Mouse (Mus musculus) E14TG2a.4 (cell line): ENCODE measurements around the gene Leng9.

Source experiments
- H3K27me3 ChIP-seq: 2 replicates; pipeline ENCODE4 v1.6.1; 2014; ENCODE audit warnings: low read length, control low read depth; ENCODE audit not compliant: insufficient read depth
- H3K36me3 ChIP-seq: 2 replicates; pipeline ENCODE4 v1.6.1; 2014; ENCODE audit warnings: low read length, control low read depth; ENCODE audit not compliant: insufficient read depth
- H3K4me1 ChIP-seq: replicated peaks from 2 replicates; pipeline ENCODE4 v1.6.1; 2014; ENCODE audit warnings: low read depth, low read length, control low read depth
- H3K4me3 ChIP-seq: replicated peaks from 2 replicates; pipeline ENCODE4 v1.5.1; 2014; ENCODE audit warnings: mild to moderate bottlenecking, low read length
- H3K9me3 ChIP-seq: 2 replicates; pipeline ENCODE4 v1.6.1; 2014; ENCODE audit warnings: low read length, control low read depth
- CTCF ChIP-seq: conservative IDR thresholded peaks from 2 replicates; pipeline ENCODE4 v1.5.1; 2014; ENCODE audit warnings: low read length
- NANOG ChIP-seq: IDR thresholded peaks from 2 replicates; pipeline ENCODE4 v1.6.1; 2014; ENCODE audit warnings: borderline replicate concordance, low read length, mixed read lengths
- POU5F1 ChIP-seq: IDR thresholded peaks from 2 replicates; pipeline ENCODE4 v1.6.1; 2014; ENCODE audit warnings: low read length, borderline replicate concordance

Gene Leng9

GRCm38 (mm10) chr7:4098832-4099231 lies 51.3 kb downstream of the Leng9 start:
- Histone ChIP-seq H3K27me3 (no peaks in the 10 kb centered on the region), H3K9me3 (no peaks in the 10 kb centered on the region), H3K36me3 (no peaks in the 10 kb centered on the region), H3K4me3 (no peak overlapping the region), H3K4me1 (peaks cover 3% of the 10 kb centered on the region)
- no peak for TF ChIP-seq NANOG
- no peak for TF ChIP-seq CTCF
- TF ChIP-seq POU5F1, result no peak

GRCm38 (mm10) chr7:4098301-4098700 lies 51.9 kb downstream of the Leng9 start:
- Histone ChIP-seq H3K4me1 (no peaks in the 10 kb centered on the region), H3K27me3 (no peaks in the 10 kb centered on the region), H3K36me3 (no peaks in the 10 kb centered on the region), H3K4me3 (no peak overlapping the region), H3K9me3 (no peaks in the 10 kb centered on the region)
- TF ChIP-seq CTCF (no peak), NANOG (no peak)
